Mouse (Mus musculus): Measurements from ENCODE around the gene Ak3. TPM values are rescaled to one million over a fixed set of nuclear protein-coding genes. Genes with fewer than 3 reads are reported as not detected.

Ak3 gene
- total RNA-seq, 2 experiments from 2014 or later, result 82.7 to 83.3 TPM

DNA sequence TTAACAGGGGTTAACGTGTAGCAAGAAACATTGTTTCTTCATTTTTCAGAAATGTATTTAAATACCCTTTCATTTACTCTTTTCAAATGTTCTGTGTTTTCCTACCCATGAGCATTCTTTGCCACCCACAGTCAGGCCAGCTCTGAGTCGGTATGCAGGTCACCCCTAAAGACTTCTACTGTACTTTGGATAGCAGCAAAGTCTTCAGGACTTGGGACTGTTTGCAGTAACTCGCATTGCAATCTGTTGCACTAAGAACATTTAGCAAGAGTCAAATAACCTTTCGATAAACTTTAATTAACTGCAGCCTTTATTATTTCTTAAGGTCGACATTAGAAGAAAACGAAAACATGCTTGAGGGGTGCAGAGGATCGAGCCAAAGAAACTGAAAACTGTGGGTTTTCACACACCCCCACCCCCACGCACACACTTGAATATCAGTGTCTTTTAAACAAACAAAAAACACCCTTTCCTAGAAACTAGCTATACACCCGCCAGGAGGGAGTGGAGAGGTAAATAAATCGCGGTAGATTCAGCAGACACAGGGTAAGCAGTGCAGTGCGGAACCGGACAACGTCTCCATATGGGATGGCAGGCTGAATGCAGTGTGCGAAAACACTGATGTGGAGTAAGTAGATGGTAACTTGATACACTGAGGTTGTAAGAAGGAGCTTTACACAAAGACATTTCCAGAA, 1.7 kb downstream of the Ak3 start:
- intact Hi-C loops (cut with DNase I), result loop anchor here (2.0 to 5.0 kb wide), 2 partner anchors 55 to 206 kb away; partner anchors contain the start of genes Cdc37l1 and Jak2
- DNase-seq, result no peak

DNA sequence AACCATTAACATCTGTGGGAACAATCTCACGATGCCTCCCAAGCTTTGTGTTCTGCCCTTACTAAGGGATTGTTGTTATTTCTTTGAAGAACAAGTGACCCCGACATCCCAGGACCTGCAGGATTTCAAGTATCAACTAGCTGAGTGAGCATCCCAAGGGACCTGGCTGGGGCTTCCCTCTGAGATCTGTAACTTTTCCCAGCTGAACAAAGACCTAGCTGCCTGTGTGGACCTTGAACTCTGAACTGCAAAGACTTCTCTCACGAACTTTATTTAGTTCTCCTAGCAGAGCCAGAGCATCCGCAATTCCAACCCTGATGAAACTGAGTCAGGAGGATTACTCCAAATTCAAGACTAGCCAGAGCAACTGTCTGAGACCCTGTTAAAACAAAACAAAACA, 2.4 kb downstream of the Ak3 start:
- DNase-seq, result no peak
- intact Hi-C loops (cut with DNase I), result loop anchor here (5.0 kb wide), 1 partner anchor 207 kb away; the partner anchor contains the start of gene Jak2

DNA sequence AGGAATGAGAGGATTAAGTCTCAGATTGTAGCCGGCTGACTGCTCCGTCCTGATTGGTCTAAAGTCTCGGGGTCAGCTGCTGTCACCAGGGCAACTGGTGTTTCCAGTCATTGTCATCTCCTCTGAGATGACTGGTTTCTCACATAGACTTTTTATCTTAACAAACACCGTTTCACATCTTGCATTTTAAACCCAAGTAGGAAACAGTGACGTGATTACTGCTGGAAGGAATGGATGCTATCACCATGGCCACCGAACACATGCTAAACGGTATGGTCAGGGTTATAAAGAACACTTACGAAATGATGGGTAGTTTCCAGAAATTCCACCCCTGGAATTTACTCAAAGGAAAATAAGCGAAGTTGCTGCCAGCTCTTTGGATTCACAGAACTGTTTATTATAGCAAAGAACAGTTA, 3.4 kb downstream of the Ak3 start:
- DNase-seq, result no peak
- intact Hi-C loops (cut with DNase I), result no loop called here

DNA sequence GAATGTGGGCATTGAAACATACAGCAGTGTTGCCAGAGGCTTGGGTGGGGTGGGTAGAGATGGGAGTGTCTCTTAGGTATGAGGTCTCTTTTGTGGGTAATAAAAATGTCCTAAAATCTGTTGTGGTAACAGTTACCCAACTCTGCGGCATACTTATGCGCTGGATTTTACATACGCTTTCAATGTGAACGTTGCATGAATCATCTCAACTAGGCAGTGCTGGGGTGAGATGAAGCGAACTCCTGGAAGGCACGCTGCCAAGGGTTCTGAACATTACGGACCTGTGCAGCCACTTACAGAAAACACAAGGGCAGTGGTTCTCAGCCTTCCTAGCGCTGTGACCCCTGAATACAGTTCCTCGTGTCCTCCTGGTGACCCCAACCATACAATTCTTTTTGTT, 5.1 kb downstream of the Ak3 start:
- DNase-seq, result no peak
- intact Hi-C loops (cut with DNase I), result no loop called here

DNA sequence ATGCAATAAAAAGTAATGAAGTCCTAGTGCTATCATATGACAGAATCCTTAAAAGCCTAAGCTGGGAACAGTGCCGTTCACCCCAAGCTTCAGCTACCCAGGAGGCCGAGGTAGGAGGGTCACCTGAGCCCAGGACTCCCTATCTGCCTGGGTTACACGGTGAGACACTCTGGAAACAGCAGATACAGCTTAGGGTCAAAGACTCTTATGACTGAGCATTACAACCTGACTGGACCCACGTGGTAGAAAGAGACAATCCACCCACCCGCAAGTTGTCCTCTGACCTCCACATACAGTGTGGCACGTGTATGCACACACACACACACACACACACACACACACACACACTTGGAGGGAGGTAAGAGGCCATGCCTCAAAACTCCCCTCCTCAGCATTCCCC, 5.6 kb downstream of the Ak3 start:
- intact Hi-C loops (cut with DNase I), result no loop called here

DNA sequence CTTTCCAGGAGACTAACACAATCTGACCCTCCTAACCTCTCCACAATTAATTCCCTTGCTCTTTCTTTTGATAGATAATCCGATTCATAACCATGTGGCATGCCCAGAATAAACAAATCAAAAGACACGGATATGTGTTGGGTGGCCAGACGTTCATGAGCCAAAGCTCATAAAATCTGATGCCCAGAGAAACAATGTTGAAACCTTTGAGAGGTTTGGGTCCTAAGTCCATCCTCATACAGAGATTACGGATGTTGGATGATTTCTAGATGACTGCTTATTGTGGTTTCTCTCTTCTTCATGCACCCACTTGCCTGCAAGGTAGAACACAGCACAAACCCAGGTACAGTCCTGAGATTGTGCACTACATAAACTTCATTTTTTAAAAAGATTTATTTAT, 7.6 kb downstream of the Ak3 start:
- no peak for DNase-seq
- intact Hi-C loops (cut with DNase I), result no loop called here

More for the DNA sequence above, 5.6 kb downstream of the Ak3 start:
- no peak for DNase-seq

DNA sequence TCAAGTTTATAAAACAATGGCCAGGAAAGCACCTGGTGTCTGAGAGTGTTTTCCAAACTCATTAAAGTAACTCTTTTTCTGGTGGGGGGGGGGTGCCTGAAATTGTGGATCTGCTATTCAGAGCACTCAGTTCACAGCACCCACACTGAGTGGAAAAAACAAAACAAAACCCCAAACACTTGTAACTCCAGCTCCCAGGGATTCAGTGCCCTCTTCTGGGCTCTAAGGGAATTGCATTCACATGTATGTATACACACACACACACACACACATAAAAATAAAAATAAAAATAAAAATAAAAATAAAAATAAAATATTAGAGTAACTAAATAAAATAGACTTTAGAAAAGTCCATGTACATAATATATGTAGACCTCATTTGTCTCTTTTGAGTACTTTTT, 8.4 kb downstream of the Ak3 start:
- intact Hi-C loops (cut with DNase I), result no loop called here
- no peak for DNase-seq

DNA sequence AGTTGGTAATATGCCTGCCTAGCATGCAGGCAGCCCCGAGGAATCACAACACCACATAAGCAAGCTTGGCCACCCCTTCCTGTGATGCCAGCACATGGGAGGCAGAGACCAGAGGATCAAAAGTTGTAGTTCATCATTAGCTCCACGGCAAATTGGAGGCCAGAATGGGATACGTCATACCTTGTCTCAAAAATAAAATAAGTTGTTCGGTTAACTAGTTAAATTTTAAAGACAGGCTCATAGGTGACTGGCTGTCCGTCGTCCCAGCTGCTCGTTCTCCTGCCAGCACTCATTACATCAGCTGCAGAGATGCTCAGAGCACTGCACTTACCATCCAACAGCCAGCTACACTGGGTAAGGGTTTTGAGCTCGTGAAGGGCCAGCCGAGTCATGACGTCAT, 10.2 kb downstream of the Ak3 start:
- intact Hi-C loops (cut with DNase I), result no loop called here
- DNase-seq, result no peak

DNA sequence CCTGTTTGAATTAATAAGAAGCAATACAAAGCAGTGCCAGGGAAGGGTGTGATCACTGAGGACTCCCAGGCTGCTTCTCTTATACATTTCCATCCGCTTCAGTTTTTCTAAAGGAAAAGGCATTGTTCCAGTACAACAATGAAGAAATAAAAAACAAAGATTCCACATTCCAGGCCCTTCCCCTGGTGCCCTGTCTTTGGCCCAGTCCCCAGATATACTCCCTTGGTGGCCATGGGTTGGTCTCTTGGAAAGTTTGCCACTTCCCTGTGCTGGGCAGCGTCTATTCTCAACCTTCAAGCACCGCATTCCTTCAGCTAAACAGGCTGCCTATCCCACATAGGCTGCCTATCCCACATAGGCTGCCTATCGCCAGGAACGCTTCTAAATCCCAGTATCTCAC, 10.7 kb downstream of the Ak3 start:
- DNase-seq, result no peak
- intact Hi-C loops (cut with DNase I), result no loop called here

DNA sequence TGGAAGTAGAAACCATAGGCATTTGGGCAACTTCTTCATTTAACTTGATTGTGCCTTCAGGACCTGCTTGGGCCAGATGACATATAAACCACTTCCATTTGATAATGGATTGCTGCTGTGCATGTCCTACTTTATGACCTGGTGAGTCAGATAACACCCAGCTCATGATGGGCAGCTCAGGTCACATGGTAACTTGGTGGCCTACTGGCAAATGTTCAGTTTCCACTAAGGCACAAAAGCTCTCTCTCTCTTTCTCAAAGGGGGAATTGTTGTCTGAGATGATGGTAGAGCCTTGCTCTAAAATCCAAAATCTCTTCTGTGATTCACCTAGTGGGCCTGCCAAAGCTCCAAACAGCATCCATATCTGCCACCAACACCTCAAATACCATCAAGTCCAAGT, 15.1 kb downstream of the Ak3 start:
- intact Hi-C loops (cut with DNase I), result no loop called here
- no peak for DNase-seq

DNA sequence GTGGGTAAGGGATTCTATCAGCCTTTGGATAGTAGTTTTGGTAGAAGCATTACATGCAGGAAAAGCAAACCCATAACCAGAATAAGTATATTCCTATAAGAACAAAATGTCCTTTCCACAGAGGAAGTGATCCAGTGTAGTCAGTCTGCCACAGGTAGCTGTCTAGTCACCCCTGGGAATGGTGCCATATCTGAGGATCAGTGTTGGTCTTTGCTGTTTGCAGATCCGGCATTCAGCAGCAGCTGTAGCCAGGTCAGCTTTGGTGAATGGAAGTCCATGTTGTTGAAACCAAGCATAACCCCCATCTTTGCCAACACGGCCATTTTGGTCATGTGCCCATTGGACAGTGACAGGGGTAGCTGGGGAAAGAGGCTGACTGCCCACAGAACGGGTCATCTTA, 16.0 kb downstream of the Ak3 start:
- intact Hi-C loops (cut with DNase I), result no loop called here
- no peak for DNase-seq

DNA sequence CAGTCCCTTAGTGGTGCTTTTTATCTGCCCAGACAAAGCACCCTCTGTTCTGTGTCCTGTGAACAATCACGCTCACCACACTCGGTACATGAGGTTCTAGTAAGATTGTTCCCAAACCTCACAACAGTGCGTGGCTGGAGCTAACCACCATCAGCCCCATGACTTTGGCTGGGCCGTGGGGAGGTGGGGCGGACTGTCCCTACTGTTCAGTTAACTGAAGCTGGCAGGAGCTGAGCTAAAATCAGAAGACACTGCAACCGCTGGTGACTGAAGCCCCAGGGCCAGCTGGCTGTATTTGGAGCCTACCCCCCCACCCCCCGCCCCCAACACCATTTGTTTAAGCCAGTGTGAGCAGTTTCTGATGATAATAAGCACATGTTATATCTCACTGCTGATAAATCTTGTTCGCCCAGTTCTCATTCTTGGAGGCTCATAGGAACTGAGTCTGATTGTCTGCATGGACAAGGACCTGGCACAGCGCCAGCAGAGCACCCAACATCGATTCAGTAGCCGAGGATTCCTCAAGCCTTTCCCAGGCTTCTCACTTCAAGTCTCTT, 23.3 kb downstream of the Ak3 start:
- DNase-seq, result peak; percentile 45 to 51
- intact Hi-C loops (cut with DNase I), result no loop called here

DNA sequence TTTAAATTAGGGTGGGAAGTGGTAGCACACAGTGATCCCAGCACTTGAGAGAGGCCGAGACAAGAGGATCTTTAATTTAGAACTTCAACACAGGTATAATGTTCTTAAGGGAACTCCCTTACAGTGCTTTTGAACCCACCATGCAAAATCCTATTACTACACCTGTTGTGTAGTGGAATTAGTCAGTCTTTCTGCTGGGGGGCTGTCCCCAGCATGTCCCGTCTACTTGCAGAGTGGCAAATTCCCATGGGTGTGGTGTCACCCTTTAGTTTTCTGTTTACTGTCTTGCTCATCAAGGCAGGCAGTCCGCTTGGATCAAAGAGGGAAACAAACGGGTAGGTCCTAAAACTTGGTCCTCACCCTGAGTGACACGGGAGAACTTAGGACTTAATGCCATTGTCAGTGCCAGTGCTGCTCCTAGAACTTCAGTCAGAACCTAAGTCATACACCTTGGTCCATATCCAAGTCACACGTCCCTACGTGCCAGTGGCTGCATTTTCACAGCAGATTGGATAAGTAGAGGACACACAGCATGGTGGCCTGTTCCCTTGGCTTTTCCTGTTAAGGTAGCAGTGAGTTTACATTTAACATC, 25.9 kb downstream of the Ak3 start:
- intact Hi-C loops (cut with DNase I), result no loop called here
- no peak for DNase-seq

DNA sequence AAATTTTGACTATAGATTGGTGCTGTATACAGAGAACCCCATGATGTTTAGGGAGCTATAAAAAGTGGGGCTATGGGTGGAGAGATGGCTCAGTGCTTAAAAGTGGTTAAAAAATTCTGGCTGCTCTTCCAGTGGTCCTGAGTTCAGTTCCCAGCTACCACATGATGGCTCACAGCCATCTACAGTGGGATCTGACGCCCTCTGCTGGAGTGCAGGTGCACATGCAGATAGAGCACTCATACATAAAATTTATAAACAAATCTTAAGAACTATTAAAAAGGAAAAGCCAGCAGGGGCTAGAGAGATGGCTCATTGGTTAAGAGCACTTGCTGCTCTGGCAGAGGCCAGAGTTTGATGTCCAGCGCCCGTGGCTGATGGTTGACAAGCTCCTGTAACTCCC, 28.1 kb downstream of the Ak3 start:
- DNase-seq, result no peak

DNA sequence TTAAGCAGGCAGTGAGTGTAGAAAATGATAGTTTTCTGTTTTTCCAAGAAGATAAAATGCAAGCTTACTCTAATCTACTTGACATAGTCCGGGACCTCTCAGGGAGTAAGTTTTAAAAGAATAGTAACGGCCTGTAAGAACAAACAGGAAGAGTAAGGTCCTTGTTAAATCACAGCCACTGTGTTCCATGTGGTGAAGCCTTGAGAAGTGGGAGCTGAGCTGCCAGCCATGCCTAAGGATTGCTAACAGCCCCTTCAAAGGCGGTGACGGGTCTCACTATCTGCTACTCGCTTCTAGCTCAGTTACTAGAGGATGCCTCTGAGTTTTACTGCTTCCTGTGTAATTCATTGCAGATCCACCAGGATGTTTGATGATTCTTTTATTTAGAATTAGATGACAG, 31.0 kb downstream of the Ak3 start:
- DNase-seq, result no peak
- intact Hi-C loops (cut with DNase I), result no loop called here

More for the DNA sequence above, 28.1 kb downstream of the Ak3 start:
- intact Hi-C loops (cut with DNase I), result no loop called here

DNA sequence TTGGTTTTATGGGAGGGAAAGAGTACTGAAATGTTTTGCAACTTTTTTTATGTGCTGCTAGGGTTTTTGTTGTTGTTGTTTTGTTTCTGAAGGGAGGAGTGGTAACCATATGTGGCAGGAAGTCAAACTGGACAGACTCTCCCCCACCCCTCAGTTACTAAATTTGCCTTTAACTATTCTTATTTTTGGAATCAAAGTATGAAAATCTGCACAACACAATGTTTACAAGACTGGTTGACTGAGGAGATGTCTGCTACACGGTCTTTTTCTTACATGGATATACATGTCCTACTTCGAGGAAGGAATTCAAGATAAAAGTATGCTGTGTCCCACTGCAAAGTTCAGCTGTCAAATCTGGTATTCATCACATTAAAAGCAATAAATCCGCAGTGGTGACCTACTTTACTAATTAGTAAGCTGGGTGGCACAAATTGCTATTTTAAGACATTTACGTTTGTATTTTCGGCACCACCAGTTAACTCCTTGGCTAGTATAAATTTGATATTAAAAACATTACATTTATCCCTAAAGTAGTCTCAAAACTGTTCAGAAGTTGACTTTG, 31.5 kb downstream of the Ak3 start:
- intact Hi-C loops (cut with DNase I), result no loop called here
- DNase-seq, result no peak

DNA sequence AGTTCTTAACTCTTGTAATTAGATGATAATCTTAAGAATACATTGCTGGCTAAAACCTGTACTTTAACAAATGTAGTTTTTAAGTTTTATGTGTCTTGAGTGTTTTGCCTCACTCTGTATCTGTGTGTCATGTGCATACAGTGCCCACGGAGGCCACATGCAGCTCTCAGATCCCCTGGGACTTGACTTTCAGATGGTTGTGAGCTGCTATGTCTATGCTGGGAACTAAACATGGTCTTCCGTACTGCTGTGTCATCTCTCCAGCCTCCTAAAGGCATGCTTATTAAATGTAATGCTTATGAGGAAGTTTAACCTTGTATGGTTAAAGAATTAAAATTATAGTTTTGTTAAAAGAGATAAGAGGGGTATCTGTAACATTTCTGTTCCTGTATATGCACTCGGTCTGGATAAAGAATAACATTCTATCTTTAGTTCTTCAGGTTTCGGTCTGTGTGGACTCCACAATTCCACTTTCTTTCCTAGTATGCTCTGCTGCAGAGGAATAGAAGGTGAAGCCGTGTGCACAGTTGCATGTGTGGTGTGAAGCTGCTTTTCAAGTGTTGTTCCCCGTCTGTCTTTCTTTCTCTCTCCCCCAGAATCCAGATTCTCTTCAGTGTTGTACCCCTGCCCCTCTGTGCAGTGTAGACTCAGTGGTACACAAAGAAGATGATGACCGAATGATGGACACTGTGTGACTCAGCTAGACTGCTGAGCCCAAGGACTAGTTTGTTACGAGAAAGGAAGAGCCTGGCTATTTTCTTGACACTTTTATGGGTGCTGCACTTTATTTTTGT, 32.2 kb downstream of the Ak3 start:
- intact Hi-C loops (cut with DNase I), result no loop called here
- no peak for DNase-seq

DNA sequence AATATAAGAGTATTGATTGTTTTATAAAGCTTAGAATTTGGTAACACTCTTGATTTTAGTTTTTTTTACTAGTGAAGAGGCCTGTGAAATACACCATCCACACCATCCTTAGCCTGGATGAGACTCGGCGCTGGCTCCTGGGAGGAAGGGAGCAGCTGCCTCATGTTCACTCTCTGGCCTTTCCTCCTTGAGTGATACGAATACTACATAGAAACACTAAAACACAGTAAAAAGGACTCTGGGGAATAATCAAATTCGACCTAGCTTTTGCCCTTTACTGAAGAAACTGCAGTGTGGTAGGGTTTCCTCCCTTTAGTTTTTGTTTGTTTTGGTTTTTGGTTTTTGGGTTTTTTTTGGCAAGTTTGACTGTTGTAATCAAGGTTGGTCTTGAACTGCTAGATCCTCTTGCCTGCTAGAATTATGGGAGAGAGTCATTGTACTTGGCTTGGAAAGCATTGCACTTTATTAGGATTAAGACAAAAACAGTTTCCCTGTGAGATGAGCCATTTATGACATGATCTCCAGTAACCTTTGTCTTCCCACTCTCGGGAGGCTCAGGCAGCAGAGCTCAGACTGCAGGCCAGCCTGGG, 33.2 kb downstream of the Ak3 start:
- no peak for DNase-seq
- intact Hi-C loops (cut with DNase I), result no loop called here

DNA sequence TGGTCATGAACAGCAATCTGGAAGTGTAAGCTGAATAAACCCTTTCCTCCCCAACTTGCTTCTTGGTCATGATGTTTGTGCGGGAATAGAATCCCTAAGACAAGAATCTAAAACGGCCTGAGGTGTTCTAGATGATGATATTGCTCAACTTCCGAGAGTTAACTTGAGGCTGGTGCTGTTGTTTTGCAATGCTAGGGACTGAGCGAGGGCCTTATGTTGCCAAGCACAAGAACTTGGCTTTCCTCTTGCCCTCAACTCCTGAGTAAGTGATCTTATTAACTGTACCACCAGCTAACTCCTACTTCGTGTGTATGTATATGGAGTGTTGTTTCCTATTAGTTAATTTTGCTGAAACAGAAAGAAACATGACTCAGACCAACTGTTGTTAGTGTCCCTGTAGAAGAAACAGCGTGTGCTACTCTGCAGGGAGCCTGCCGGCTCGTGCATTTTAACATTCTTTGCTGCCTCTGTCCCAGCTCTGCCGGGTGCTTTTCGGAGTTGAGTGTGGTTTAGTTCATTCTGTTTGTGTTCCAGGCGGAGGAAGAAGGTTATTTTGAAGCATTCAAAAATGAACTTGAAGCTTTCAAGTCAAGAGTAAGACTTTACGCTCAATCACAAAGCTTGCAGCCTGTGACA, 36.3 kb downstream of the Ak3 start:
- intact Hi-C loops (cut with DNase I), result no loop called here
- DNase-seq, result no peak

DNA sequence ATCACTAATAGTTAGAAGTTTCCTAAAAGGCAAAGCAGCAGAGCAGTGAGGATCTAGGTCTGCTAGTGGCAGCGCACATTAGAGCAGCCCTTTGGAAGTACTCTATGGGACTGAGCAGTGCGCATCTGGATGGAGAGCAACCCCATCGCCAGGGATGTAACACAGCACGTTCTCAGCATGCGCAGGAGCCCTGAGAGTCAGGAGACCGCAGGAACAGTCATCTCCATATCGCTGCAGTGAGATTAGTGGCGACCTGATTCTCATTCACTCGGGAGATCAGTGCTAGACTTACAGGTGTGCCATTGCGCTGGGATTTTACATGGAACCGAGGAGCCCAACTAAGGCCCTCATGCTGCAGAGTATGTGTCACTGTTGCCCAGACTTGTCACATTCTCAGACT, 38.7 kb downstream of the Ak3 start:
- intact Hi-C loops (cut with DNase I), result no loop called here
- no peak for DNase-seq
